Mouse (Mus musculus) right cerebral cortex, postnatal 36 days (tissue): Measurements from ENCODE around the gene Cacnb2.

Experiments
- DNase-seq, 2 experiments: peaks; one replicate each; pipeline ENCODE4 v3.0.0; 2022; ENCODE audit warnings: low spot score in 2 of 2, mixed read lengths in 1 of 2

The Cacnb2 gene

DNA sequence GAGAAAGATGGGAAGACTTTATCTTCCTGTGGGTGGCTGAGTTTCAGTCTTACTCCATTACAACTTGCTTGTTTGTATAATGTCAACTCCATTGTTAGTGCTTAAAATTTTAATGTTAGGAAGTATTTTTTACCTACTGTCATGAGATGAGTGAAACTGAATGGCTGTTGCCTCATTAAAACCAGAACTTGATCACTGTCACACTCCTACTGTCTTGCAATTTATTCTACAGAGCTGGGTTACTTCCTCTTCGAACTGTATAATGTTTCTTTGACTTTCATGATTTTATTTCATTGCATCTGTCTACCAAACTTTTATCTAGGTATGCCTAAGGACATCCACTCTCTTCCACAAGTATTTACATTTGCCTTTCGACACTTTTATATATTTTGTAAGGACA lies 358.6 kb downstream of the Cacnb2 start:
- DNase-seq: no peak

DNA sequence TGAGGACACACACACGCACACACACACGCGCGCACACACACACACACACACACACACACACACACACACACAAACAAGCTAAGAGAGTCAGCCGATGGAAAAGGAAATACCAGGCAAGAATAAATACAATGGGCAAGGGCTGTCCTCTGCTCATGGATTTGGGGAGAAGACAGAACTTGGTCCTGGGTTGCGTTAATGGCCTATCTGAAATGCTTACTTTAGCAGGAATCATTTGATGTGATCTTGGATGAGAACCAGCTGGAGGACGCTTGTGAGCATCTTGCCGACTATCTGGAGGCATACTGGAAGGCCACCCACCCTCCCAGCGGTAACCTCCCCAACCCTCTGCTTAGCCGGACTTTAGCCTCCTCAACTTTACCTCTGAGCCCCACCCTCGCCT lies 381.1 kb downstream of the Cacnb2 start:
- no peak for DNase-seq

GRCm38 (mm10) chr2:14988451-14988850 lies 385.6 kb downstream of the Cacnb2 start:
- no peak for DNase-seq

- no peak for DNase-seq
These were observed 386.5 kb downstream of the Cacnb2 start for GRCm38 (mm10) chr2:14989350-14989749.

- no peak for DNase-seq
These were observed 389.6 kb downstream of the Cacnb2 start for GRCm38 (mm10) chr2:14992531-14992930.

- DNase-seq: no peak
These were observed 393.1 kb downstream of the Cacnb2 start for GRCm38 (mm10) chr2:14996036-14996435.

DNA sequence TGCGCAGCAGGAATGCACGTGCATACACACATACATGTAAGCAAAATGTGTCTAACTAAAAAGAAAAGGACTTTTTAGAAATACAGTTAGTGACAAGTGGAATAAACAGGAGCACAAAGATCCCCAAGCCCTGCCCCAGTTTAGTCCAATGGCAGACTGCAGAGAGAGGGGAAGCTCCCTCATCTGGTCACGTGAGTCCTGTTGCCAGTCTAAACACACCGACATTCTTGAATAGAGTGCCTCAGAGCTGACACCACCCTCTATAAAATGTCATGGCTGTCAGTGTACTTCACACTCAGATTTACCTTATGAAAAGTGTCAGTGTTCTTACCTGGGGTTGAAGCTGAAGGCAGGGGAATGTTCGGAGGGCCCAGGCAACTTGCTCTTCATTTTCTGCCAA lies 394.9 kb downstream of the Cacnb2 start:
- no peak for DNase-seq

- DNase-seq: no peak
These were observed 404.6 kb downstream of the Cacnb2 start for GRCm38 (mm10) chr2:15007531-15007930.

DNA sequence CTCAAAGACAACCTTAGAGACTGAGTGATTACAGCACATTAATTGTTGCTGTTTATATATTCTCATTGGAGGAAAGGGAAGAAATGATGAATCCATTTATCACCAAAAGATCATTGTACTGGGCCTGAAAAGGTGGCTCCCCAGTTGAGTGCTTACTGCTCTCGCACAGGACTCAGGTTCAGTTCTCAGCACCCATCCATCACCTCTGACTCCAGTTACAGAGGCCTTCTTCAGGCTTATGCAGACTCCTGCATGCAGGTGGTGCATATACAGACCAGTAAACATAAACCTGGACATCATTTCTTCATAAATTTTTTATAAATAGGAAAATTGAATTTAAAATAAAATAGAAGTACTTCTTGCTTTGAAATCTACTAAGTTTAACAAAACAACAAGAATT lies 405.2 kb downstream of the Cacnb2 start:
- no peak for DNase-seq

- DNase-seq: no peak
These were observed 423.9 kb downstream of the Cacnb2 start for GRCm38 (mm10) chr2:15026817-15027216.

DNA sequence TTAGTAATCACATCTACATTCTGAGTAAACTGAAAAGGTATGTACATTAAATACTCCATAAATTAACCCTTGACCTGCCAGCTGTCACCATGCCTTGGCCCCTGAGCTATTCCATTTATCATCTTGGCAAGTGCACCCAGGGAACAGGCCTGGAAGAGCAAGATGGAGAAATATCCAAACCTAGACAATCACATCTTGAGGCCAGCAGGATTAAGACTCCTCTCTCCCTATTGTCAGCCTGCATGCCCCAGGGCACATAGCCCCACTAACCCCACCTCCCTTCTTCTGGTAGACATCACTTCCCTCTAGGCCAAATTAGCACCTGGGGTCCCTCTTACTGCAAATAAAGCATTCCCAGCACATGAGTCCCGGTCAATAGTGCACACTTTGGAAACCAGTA lies 424.9 kb downstream of the Cacnb2 start:
- DNase-seq: no peak
